Mouse (Mus musculus): ENCODE data around the gene Ankrd11. TPM values are rescaled to one million over a fixed set of nuclear protein-coding genes. Genes with fewer than 3 reads are reported as not detected.
A peak's percentile ranks its signal among the peaks of the same experiment; 100 is the strongest.

Ankrd11 gene
- polyA plus RNA-seq, 1 experiment, result 56.4 TPM

- peak overlapping the region; percentile 51 for H3K4me2 ChIP-seq (ENCODE audit: low read depth)
- H3ac ChIP-seq (ENCODE audit: control insufficient read depth, insufficient read length), result no peak overlapping the region
- TF ChIP-seq SRF (IDR thresholded peaks at IDR 0.05; ENCODE audit: control insufficient read depth, insufficient read length, low read depth) (no peak), TCF3 (IDR thresholded peaks at IDR 0.05; ENCODE audit: insufficient read length, low read depth) (no peak), MYOG (IDR thresholded peaks at IDR 0.05; ENCODE audit: control insufficient read depth in 1 of 3, insufficient read depth in 1 of 3, insufficient read length in 2 of 3, low read depth in 2 of 3) (no peak), MYOD1 (IDR thresholded peaks at IDR 0.05; ENCODE audit: control insufficient read depth in 1 of 3, insufficient read length in 2 of 3, low read depth in 2 of 3) (no peak), E2F4 (IDR thresholded peaks at IDR 0.05; ENCODE audit: insufficient read depth) (no peak), POLR2A (IDR thresholded peaks at IDR 0.05; ENCODE audit: insufficient read length, low read depth) (no peak), TCF12 (IDR thresholded peaks at IDR 0.05; ENCODE audit: insufficient read depth, poor library complexity, severe bottlenecking) (no peak), POLR2AphosphoS2 (IDR thresholded peaks at IDR 0.05; ENCODE audit: insufficient read length, low read depth) (no peak), REST (IDR thresholded peaks at IDR 0.05; ENCODE audit: insufficient read depth, insufficient read length) (no peak), MAX (IDR thresholded peaks at IDR 0.05; ENCODE audit: low read depth) (no peak), USF1 (IDR thresholded peaks at IDR 0.05; ENCODE audit: low read depth) (no peak), CEBPB (IDR thresholded peaks at IDR 0.05; ENCODE audit: insufficient read depth, poor library complexity, severe bottlenecking) (no peak)
- no peak overlapping the region for H3K4me3 ChIP-seq
- no peaks in the 10 kb centered on the region for H3K27me3 ChIP-seq (ENCODE audit: control insufficient read depth, insufficient read depth, insufficient read length)
- no peaks in the 10 kb centered on the region for H3K36me3 ChIP-seq (ENCODE audit: control insufficient read depth, insufficient read depth)
- peaks cover 100% of the 10 kb centered on the region for H3K79me2 ChIP-seq (ENCODE audit: control insufficient read depth, insufficient read depth)
These were observed 80.6 kb downstream of the Ankrd11 start for GRCm38 (mm10) chr8:122961458-122961857.

DNA sequence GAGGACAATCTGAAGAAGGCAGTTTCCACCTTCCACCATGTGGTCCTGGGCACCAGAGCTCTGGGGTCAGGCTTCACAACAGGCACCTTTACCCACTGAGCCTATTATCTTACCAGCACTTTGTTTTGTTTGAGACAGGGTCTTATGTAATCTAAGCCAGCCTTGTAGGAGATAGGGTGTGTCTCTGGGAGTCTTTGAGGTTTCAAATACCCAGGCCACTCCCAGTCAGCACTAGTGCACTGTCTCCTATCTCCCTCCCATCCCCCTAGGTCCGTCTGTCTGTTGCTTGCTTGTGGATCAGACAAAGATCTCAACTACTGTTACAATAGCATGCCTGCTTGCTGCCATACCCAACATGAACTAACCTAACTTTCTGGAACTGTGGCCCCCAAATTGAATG, 81.1 kb downstream of the Ankrd11 start:
- peak overlapping the region; percentile 51 for H3K4me2 ChIP-seq (ENCODE audit: low read depth)
- H3K27me3 ChIP-seq (ENCODE audit: control insufficient read depth, insufficient read depth, insufficient read length), result no peaks in the 10 kb centered on the region
- TF ChIP-seq MYOG (IDR thresholded peaks at IDR 0.05; ENCODE audit: control insufficient read depth in 1 of 3, insufficient read depth in 1 of 3, insufficient read length in 2 of 3, low read depth in 2 of 3) (no peak), REST (IDR thresholded peaks at IDR 0.05; ENCODE audit: insufficient read depth, insufficient read length) (no peak), E2F4 (IDR thresholded peaks at IDR 0.05; ENCODE audit: insufficient read depth) (no peak), MAX (IDR thresholded peaks at IDR 0.05; ENCODE audit: low read depth) (no peak), POLR2A (IDR thresholded peaks at IDR 0.05; ENCODE audit: insufficient read length, low read depth) (no peak), TCF12 (IDR thresholded peaks at IDR 0.05; ENCODE audit: insufficient read depth, poor library complexity, severe bottlenecking) (no peak), USF1 (IDR thresholded peaks at IDR 0.05; ENCODE audit: low read depth) (no peak), POLR2AphosphoS2 (IDR thresholded peaks at IDR 0.05; ENCODE audit: insufficient read length, low read depth) (no peak), SRF (IDR thresholded peaks at IDR 0.05; ENCODE audit: control insufficient read depth, insufficient read length, low read depth) (no peak), CEBPB (IDR thresholded peaks at IDR 0.05; ENCODE audit: insufficient read depth, poor library complexity, severe bottlenecking) (no peak), MYOD1 (IDR thresholded peaks at IDR 0.05; ENCODE audit: control insufficient read depth in 1 of 3, insufficient read length in 2 of 3, low read depth in 2 of 3) (no peak), TCF3 (IDR thresholded peaks at IDR 0.05; ENCODE audit: insufficient read length, low read depth) (no peak)
- no peak overlapping the region for H3ac ChIP-seq (ENCODE audit: control insufficient read depth, insufficient read length)
- no peak overlapping the region for H3K4me3 ChIP-seq
- H3K79me2 ChIP-seq (ENCODE audit: control insufficient read depth, insufficient read depth), result peaks cover 100% of the 10 kb centered on the region
- no peaks in the 10 kb centered on the region for H3K36me3 ChIP-seq (ENCODE audit: control insufficient read depth, insufficient read depth)

- TF ChIP-seq SRF (IDR thresholded peaks at IDR 0.05; ENCODE audit: control insufficient read depth, insufficient read length, low read depth) (no peak), TCF12 (IDR thresholded peaks at IDR 0.05; ENCODE audit: insufficient read depth, poor library complexity, severe bottlenecking) (no peak), MYOG (IDR thresholded peaks at IDR 0.05; ENCODE audit: control insufficient read depth in 1 of 3, insufficient read depth in 1 of 3, insufficient read length in 2 of 3, low read depth in 2 of 3) (no peak), MAX (IDR thresholded peaks at IDR 0.05; ENCODE audit: low read depth) (no peak), POLR2AphosphoS2 (IDR thresholded peaks at IDR 0.05; ENCODE audit: insufficient read length, low read depth) (no peak), REST (IDR thresholded peaks at IDR 0.05; ENCODE audit: insufficient read depth, insufficient read length) (no peak), MYOD1 (IDR thresholded peaks at IDR 0.05; ENCODE audit: control insufficient read depth in 1 of 3, insufficient read length in 2 of 3, low read depth in 2 of 3) (no peak), TCF3 (IDR thresholded peaks at IDR 0.05; ENCODE audit: insufficient read length, low read depth) (no peak), USF1 (IDR thresholded peaks at IDR 0.05; ENCODE audit: low read depth) (no peak), POLR2A (IDR thresholded peaks at IDR 0.05; ENCODE audit: insufficient read length, low read depth) (no peak), E2F4 (IDR thresholded peaks at IDR 0.05; ENCODE audit: insufficient read depth) (no peak), CEBPB (IDR thresholded peaks at IDR 0.05; ENCODE audit: insufficient read depth, poor library complexity, severe bottlenecking) (no peak)
- no peak overlapping the region for H3ac ChIP-seq (ENCODE audit: control insufficient read depth, insufficient read length)
- no peak overlapping the region for H3K4me3 ChIP-seq
- H3K4me2 ChIP-seq (ENCODE audit: low read depth), result peak overlapping the region; percentile 48
- H3K79me2 ChIP-seq (ENCODE audit: control insufficient read depth, insufficient read depth), result peaks cover 100% of the 10 kb centered on the region
- no peaks in the 10 kb centered on the region for H3K36me3 ChIP-seq (ENCODE audit: control insufficient read depth, insufficient read depth)
- no peaks in the 10 kb centered on the region for H3K27me3 ChIP-seq (ENCODE audit: control insufficient read depth, insufficient read depth, insufficient read length)
These were observed 81.8 kb downstream of the Ankrd11 start for GRCm38 (mm10) chr8:122960323-122960722.

GRCm38 (mm10) chr8:122955997-122956396, 86.1 kb downstream of the Ankrd11 start:
- H3K36me3 ChIP-seq (ENCODE audit: control insufficient read depth, insufficient read depth), result no peaks in the 10 kb centered on the region
- no peak overlapping the region for H3ac ChIP-seq (ENCODE audit: control insufficient read depth, insufficient read length)
- no peaks in the 10 kb centered on the region for H3K27me3 ChIP-seq (ENCODE audit: control insufficient read depth, insufficient read depth, insufficient read length)
- no peak overlapping the region for H3K4me3 ChIP-seq
- no peak for TF ChIP-seq TCF12 (IDR thresholded peaks at IDR 0.05; ENCODE audit: insufficient read depth, poor library complexity, severe bottlenecking)
- no peak for TF ChIP-seq MAX (IDR thresholded peaks at IDR 0.05; ENCODE audit: low read depth)
- no peak for TF ChIP-seq CEBPB (IDR thresholded peaks at IDR 0.05; ENCODE audit: insufficient read depth, poor library complexity, severe bottlenecking)
- TF ChIP-seq E2F4 (IDR thresholded peaks at IDR 0.05; ENCODE audit: insufficient read depth), result no peak
- TF ChIP-seq MYOG (IDR thresholded peaks at IDR 0.05; ENCODE audit: control insufficient read depth in 1 of 3, insufficient read depth in 1 of 3, insufficient read length in 2 of 3, low read depth in 2 of 3), result no peak
- TF ChIP-seq TCF3 (IDR thresholded peaks at IDR 0.05; ENCODE audit: insufficient read length, low read depth), result no peak
- no peak for TF ChIP-seq REST (IDR thresholded peaks at IDR 0.05; ENCODE audit: insufficient read depth, insufficient read length)
- no peak for TF ChIP-seq MYOD1 (IDR thresholded peaks at IDR 0.05; ENCODE audit: control insufficient read depth in 1 of 3, insufficient read length in 2 of 3, low read depth in 2 of 3)
- TF ChIP-seq POLR2AphosphoS2 (IDR thresholded peaks at IDR 0.05; ENCODE audit: insufficient read length, low read depth), result no peak
- no peak overlapping the region for H3K4me2 ChIP-seq (ENCODE audit: low read depth)
- H3K79me2 ChIP-seq (ENCODE audit: control insufficient read depth, insufficient read depth), result peaks cover 100% of the 10 kb centered on the region

Data from myocyte (in vitro differentiated cells).